Mouse (Mus musculus) ES-CJ7 (cell line): ENCODE measurements around the gene Fam151a.
"Not testable (repeated sequence)": the region's sequence is repeated elsewhere in the genome, so short reads cannot be mapped to it uniquely, and the experiment has no call there.

ENCODE experiments used
- DNase-seq: peaks from one replicate; pipeline ENCODE4 v3.0.0; 2011; ENCODE audit warnings: low read depth, low spot score

Gene Fam151a

GRCm38 (mm10) chr4:106733636-106734035 is at the start of gene Fam151a:
TSS of gene Fam151a (plus strand) at chr4:106733889.
- no peak for DNase-seq

- DNase-seq = no peak
Observed at GRCm38 (mm10) chr4:106688636-106689296, 44.9 kb upstream of the Fam151a start.

- DNase-seq = no peak
Observed at GRCm38 (mm10) chr4:106693841-106694430, 39.8 kb upstream of the Fam151a start.

GRCm38 (mm10) chr4:106699989-106700388 is 33.7 kb upstream of the Fam151a start:
- DNase-seq = peak; percentile 85

GRCm38 (mm10) chr4:106700798-106701197 is 32.9 kb upstream of the Fam151a start:
- DNase-seq = no peak

- no peak for DNase-seq
Observed at GRCm38 (mm10) chr4:106703956-106704355, 29.7 kb upstream of the Fam151a start.

GRCm38 (mm10) chr4:106704416-106704815 is 29.3 kb upstream of the Fam151a start:
- DNase-seq = peak; percentile 11

- DNase-seq = no peak
Observed at GRCm38 (mm10) chr4:106705096-106705665, 28.5 kb upstream of the Fam151a start.

GRCm38 (mm10) chr4:106707957-106708356 is 25.7 kb upstream of the Fam151a start:
- peak; percentile 68 for DNase-seq

- peak; percentile 81 for DNase-seq
Observed at GRCm38 (mm10) chr4:106708408-106708807, 25.3 kb upstream of the Fam151a start.

GRCm38 (mm10) chr4:106713622-106714021 is 20.1 kb upstream of the Fam151a start:
- DNase-seq = peak; percentile 45

GRCm38 (mm10) chr4:106720631-106721030 is 13.1 kb upstream of the Fam151a start:
- no peak for DNase-seq

GRCm38 (mm10) chr4:106730814-106731213 is 2.9 kb upstream of the Fam151a start, which contains the start of gene Mroh7:
TSS of gene Mroh7 (minus strand) at chr4:106730925.
- no peak for DNase-seq

- not testable (repeated sequence) for DNase-seq
Observed at GRCm38 (mm10) chr4:106736884-106737283, 3.2 kb downstream of the Fam151a start.

GRCm38 (mm10) chr4:106737904-106738303 is 4.2 kb downstream of the Fam151a start:
- DNase-seq = no peak

- no peak for DNase-seq
Observed at GRCm38 (mm10) chr4:106745862-106746261, 12.2 kb downstream of the Fam151a start.

- no peak for DNase-seq
Observed at GRCm38 (mm10) chr4:106747001-106747580, 13.4 kb downstream of the Fam151a start.

- peak; percentile 92 for DNase-seq
Observed at GRCm38 (mm10) chr4:106749699-106750098, 16.0 kb downstream of the Fam151a start.

- DNase-seq = no peak
Observed at GRCm38 (mm10) chr4:106751726-106752125, 18.0 kb downstream of the Fam151a start.

GRCm38 (mm10) chr4:106764166-106764565 is 30.5 kb downstream of the Fam151a start:
- no peak for DNase-seq

GRCm38 (mm10) chr4:106769306-106769705 is 35.6 kb downstream of the Fam151a start:
- DNase-seq = no peak

GRCm38 (mm10) chr4:106772558-106772957 is 38.9 kb downstream of the Fam151a start:
- no peak for DNase-seq
